Mouse (Mus musculus): Measurements from ENCODE around the gene Camk1g. TPM values are rescaled to one million over a fixed set of nuclear protein-coding genes. Genes with fewer than 3 reads are reported as not detected.

Camk1g gene
- total RNA-seq, 2 experiments from 2014 or later = 1.8 to 3.6 TPM

DNA sequence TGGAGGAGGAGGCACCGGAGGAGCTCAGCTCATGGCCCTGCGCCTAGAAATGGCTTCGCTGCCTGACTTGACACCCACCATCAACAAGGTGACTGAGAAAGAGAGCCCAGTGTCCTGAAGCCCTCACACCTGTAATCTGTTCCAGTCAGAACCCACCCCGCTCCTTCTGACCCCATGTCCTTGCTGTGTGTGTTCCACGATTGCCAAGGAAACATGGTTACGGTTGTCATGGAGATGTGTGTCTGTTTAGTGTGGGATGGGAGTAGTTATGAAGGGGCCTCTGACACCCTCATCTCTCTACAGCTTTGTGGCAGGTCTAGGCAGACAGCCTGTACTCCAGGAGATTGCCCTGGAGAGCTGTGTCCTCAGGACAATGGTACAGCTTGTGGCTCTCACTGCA, 35.6 kb downstream of the Camk1g start:
- no peak for DNase-seq (ENCODE audit: low spot score in 2 of 2)

DNA sequence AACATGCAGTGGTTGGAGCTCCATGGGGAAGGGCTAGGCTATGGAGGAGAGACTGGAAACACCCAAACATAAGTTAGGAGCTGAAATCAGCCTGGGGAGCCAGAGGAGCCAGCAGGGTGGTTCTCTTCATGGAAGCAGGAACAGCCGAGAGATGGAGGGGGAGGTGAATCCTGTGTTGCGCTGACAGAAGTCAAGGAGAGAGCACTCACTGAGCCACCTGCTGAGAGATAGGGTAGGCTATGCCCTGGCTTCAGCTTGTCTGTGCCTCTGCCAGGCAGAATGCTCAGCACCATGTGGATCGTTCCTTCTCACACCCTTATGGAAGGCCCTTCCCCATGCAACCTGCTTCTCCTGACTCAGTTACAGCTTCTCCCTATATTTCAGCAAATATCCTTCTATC, 36.3 kb downstream of the Camk1g start:
- DNase-seq (ENCODE audit: low spot score in 2 of 2) = no peak

DNA sequence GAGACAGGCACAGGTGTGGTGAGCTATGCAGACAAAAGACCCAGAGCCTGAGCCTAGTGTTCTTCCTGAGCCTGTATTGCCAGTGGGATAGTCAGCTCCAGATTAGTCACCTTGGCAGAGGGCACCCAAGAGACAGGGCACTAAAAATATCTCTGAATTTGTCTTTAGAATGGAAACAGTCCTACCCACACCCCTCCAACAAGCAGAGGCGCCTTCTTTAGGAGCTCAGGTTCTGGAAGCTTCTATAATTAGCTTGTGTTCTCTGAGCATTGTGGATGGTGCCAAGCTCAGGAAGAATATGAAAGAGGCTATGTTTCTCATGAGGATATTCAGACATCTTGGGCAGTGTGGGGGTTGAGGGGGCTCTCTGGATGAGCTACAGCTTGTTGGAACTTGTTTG, 37.4 kb downstream of the Camk1g start:
- DNase-seq (ENCODE audit: low spot score in 2 of 2) = no peak

DNA sequence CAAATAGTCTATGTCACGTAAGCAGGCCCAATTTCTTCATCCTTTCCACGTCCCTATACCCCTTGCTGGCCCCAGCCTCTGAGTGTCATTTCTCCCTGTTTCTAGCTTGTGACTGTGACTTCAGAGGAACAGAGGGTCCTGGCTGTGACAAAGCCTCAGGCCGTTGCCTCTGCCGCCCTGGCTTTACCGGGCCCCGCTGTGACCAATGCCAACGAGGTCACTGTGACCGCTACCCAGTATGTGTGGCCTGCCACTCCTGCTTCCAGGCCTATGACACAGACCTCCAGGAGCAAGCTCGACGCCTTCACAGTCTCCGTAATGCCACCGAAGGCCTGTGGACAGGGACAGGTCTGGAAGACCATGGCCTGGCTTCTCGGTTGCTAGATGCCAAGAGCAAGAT, 38.1 kb downstream of the Camk1g start:
- DNase-seq (ENCODE audit: low spot score in 2 of 2) = no peak

DNA sequence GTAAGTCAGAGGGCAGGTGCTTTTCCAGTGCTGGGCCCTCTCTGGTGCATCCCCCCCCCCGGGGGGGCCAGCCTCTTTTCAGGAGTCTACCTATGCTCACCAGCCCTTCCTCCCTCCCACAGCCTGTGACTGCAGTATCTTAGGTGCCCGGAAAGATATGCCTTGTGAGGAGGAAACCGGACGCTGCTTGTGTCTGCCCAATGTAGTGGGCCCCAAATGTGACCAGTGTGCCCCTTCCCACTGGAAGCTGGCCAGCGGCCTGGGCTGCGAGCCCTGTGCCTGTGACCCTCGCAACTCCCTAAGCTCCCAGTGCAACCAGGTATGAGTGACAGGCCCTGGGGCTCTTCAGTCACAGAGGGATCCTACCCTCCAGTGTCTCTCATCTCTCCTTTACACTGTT, 39.5 kb downstream of the Camk1g start:
- no peak for DNase-seq (ENCODE audit: low spot score in 2 of 2)

DNA sequence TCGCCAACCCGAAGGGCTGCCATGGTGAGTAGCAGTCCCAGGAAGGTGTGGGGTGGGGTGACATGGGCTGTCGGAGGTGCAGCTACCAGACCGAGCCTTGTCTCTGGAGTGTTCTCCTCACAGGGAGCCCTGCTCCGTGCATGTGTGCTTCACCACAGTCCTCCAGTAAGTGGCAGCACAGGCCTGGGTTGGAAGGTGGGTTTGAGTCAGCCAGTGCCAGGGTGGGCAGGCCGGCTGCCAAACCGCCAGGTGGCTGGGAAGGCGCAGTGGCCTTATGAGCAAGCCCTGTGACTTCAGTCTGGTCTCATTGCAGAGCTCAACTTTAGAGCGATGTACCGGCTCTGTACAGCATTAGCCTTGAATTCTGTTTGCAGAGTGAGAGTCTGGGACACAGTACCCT, 39.9 kb downstream of the Camk1g start:
- DNase-seq (ENCODE audit: low spot score in 2 of 2) = peak; percentile 38 to 59

DNA sequence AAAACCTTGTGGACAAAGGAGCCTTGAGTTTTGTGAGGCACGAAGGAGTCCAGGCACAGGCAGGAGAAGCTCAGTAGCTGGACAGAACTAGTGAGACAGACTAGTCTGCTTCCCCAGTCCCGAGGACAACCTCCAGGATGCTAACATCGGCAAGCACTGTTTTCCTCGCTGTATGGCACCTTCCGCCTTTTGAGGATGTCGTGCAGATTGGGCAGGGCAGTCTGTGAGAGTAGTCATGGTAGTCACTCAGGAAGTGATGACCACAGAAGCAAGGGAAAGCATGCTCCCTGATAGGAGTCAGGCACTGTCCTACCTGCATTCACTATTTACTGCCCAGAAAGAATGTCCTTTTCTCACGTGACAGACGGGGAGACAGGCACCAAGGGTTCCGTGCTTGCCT, 40.5 kb downstream of the Camk1g start:
- no peak for DNase-seq (ENCODE audit: low spot score in 2 of 2)

DNA sequence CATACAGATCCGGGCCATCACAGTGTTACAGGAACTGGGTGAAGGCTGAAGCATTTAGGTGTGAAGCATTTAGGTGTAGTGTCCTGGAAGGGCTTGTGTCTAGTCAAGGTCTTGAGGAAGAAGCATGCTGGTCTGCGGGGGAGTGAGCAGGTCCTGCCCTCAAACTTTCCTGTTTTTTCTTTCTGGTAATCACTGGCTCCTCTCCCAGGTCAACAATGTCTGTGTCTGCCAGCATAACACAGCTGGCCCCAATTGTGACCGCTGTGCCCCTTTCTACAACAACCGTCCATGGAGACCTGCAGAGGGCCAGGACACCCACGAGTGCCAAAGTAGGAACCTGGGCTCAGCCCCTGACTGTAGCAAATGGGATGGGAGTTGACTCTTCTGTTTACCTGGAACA, 42.4 kb downstream of the Camk1g start:
- DNase-seq (ENCODE audit: low spot score in 2 of 2) = no peak

DNA sequence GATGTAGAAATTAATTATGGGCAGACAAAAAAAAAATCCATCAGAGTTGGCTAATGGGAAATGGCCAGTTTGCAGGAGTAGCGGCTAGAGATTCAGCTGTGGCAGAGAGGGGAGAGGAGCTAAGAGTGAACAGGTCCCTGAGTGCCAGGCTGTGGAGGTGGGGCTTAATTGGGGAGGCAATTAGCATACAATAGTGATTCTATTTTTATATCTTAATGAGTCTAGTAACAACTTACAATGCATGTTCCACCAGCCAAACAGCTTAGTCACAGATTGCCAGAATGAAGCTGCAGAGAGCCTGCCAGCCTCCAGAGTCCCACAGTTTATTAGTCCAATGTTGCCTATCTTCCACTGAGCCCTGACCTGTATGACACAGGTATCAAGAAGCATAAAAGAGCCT, 42.9 kb downstream of the Camk1g start:
- no peak for DNase-seq (ENCODE audit: low spot score in 2 of 2)

DNA sequence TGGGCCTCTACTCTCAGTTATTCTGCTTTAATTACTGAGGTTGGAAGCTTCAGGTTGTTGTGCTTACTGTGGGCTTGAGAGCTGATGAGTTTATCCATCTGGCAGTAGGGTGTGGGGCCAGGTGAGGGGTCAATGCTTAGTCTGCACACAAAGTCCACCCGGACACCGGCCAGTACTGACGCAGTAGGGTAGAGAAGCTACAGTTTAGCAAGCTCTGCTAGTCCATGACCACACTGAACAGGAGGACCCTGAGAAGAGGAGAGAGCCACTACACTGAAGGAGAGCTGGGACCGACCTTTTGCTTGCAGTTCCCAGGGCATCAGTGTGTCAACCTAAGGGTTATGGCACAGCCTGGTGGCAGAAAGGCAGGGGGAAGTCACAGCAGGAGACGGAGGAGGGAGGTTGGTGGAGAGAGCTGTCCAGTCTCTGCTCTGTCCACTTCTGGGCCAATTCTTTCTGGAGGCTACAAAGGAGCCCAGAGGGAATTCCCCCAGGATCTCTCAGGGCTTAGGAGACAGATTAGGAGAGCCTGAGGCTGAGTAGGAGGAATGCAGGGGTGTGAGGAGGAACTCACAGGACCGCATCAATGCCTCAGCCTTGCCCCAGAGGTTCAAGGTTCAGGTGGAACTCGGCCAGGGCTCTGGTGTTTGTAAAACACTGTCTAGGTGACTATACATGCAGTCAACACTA, 43.5 kb downstream of the Camk1g start:
- DNase-seq (ENCODE audit: low spot score in 2 of 2) = no peak

DNA sequence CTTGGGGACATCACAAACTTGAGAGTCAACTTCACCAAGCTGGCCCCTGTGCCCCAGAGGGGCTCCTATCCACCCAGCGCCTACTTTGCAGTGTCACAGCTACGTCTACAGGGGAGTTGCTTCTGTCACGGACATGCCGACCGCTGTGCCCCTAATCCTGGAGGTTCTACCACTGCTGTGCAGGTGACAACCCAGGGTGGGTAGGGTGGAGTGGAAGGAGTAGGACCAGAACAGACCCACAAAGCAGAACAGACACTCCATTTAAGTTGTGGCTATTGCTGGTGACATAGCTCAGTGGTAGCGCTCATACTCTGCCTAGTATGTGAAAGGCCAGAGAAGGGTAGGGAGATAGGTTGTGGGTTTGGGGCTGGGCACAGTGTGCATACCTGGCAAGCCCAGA, 44.2 kb downstream of the Camk1g start:
- no peak for DNase-seq (ENCODE audit: low spot score in 2 of 2)

DNA sequence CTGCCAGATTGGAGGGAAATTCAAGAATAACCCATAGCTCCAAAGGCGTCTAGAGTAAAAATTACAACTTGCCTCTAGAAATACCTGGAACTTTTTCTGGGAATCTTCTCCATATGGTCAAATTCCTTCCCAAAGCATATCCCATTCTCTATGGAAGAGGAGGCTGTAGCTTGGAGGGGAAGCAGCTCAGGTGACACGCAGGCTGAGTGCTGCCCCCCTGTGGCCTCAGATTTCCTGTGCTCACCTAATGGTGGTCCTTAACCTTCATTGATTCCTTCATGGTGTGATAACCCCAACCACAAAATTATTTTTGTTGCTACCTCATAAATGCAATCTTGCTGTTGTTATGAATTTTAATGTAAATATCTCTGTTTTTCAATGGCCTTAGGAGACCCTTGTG, 45.9 kb downstream of the Camk1g start:
- no peak for DNase-seq (ENCODE audit: low spot score in 2 of 2)

DNA sequence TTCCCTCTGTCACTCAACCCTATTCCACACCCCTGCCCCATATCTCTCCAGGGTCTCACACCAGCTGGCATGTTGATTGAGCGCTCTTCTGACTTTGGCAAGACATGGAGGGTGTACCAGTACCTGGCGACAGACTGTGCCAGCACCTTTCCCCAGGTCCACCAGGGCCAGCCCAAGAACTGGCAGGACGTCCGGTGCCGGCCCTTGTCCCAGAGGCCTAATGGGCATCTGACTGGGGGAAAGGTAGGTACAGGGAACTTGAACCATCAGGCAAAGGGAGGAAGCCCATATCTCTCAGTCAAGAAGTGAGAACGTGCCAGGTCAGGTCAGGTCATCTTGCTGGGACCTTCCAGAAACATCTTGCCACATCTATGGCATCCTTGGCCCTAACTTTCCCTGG, 46.4 kb downstream of the Camk1g start:
- no peak for DNase-seq (ENCODE audit: low spot score in 2 of 2)

DNA sequence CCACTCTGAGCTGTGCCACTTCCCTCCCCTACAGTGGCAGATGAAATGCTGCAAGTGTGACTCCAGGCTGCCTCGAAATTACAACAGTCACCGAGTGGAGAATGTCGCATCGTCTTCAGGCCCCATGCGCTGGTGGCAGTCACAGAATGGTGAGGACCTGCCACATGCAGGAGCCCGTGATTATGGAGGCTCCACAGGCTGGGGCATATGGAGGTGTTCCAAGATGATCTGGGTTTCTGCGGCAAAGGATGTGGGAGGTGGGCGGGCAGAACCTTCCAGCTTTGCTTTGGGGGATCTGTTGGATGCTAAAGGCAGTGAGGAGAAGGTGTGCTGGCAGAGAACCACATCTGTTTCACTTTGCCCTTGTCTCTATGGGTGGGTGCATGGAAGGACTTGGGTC, 49.7 kb downstream of the Camk1g start:
- DNase-seq (ENCODE audit: low spot score in 2 of 2) = no peak

DNA sequence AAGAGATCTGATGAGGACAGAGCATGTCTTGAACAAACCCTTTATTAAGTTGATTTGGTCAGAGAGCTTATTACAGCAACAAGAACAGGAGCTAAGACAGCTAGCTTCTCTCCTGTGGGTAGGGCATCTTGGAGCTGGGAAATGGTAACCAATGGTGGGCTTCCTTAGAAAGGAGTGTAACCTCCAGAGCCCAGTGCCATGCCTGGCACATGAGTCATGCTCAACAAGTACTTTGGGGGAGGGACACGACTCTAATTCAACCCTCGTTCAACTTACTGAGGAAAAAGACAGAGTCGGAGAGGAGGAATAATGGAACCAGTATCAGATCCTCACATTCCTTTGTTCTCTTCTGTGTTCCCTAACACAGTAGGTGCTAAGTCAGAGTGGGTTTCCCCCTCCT, 50.4 kb downstream of the Camk1g start:
- DNase-seq (ENCODE audit: low spot score in 2 of 2) = no peak

DNA sequence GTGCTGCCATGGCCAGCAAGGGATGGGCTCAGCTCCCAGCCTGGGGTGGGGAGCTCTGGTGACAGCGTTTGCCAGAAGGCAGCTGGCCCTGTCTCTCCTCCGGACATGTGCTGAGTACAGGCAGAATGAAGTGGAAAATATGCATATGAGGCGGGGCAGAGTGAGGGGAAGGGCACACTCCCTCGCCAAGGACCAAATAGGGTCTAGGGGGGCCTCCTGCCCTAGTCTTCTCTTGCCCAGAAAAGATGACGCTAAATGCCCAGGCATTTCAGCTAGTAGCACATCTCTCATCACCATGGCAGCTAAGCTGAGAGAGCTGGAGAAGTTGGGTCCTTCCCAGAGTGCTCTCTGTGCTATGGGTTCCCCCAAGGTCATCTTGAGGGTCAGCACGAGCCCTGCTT, 52.9 kb downstream of the Camk1g start:
- no peak for DNase-seq (ENCODE audit: low spot score in 2 of 2)

DNA sequence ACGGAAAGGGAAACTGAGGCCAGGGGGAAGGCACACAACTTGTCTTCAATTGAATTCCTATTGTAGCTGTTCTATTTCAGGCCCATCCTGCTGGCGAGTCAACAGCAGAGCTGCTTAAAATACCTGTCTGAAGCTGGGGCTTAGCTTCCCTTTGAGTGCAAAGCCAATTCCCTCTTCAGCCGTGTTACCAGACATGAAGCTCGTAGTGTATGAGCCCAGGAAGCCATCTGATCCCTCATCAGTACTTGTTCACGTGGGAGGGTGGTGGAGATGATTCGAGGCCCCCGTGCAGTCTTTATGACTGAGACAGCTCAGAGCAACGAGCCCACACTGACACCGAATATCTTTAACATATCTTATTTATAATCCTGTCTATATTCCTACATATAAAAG, 53.7 kb downstream of the Camk1g start:
- no peak for DNase-seq (ENCODE audit: low spot score in 2 of 2)

DNA sequence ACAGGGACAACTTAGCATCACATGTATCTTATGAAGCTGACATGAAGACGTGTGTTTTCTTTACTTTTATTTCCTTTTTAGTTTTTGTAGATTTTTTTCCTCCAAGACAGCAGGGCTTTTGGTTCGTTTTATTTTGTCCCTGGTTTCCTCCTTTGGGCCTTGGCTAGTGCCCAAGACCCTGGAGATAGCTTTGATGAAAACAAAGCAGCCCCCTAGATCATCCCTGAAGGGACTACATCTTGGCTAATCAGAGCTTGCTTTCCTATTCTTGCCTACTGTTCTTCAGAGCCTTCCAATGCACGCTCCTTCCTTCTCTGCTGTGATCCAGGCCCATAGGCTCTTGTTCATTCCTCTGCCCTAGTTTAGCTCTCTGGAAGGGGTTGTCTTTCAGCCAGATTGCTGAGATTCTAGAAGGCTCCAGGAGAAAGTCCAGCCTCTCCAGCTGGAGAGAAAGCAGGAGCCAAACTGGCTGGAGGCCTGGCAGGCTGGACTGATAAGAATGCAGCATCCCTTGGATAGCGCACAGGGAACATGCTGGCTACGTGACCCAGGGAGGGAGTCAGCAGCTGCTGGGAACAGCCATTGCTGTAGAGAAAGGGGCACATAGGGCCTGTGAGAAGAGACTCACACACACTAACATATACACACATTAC, 54.3 kb downstream of the Camk1g start:
- no peak for DNase-seq (ENCODE audit: low spot score in 2 of 2)

DNA sequence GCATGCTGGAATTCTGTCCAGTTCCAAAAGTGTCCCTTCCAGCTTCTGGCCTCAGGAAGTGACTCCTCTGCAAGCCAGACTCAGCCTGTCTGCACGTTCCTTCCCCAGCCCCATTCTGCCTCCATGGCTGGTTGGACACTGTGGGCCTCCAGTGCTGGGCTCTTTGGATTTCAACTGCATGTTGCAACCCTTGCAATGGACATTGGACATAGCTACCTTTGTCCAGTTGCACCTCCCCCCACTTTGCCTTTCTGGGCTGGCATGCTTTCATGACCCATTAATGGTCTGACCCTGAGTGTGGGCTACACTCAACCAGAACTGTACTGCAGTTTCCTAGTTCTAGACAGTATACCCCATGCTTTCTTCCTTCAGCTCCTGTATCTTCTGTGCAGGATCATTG, 58.5 kb downstream of the Camk1g start:
- DNase-seq (ENCODE audit: low spot score in 2 of 2) = no peak

DNA sequence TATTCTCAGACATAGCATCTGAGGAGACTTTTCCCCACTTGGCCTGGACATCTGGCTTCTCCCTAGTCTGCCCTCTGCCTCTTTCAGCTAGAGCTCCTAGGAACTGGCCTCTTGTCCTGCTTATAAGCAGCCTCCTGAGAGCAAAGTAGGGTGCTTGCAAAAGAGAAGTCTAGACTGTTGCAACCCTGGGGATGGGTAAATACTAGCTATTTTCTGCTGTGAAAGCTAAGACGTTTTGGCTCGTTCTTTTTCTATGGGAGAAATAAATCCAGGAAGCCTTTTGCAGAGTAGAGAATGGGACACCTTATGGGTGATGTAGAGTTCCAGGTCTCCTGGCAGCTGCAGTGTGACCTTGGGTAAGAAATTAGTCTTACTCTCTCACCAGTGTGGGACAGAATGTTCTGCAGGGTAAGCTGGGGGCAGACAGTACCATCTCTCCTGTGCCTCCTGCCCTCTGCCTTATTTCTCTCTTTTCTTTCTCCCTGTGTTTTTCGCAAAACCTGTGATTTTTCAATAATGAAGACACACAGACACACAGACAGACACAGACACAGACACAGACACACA, 59.5 kb downstream of the Camk1g start:
- DNase-seq (ENCODE audit: low spot score in 2 of 2) = no peak

DNA sequence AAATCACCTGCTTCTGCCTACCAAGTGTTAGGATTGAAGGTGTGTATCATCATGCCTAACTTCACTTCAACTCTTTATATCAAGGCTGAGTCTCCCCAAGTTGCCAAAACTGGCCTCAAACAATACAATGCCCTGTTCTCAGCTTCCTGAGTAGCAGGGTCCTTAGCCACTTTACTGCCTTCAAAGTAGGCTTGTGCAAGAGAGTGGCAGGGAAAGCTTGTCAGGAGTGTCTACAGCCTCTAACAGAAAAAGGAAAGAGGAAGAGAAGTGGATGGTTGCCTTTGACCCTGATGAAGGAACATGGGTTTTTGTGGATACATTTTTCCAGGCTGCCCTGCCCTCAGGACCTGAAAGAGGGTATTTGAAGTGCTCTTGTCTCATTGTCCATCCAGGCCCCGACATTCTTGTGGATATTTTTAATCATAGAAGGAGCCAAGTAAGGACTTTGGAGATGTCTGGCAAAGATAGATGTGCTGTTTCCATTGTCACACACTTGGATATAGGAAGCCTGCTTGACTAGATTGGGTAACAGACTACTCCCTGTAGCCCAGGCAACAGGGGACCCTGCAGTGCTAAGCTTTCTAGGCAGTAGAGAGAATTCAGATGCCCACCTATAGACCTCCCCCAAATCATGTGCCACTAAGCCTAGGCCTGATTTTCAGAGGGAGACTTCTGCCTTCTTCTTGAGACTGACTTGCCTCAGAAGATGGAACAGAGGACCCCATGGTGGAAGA, 60.1 kb downstream of the Camk1g start:
- DNase-seq (ENCODE audit: low spot score in 2 of 2) = no peak

DNA sequence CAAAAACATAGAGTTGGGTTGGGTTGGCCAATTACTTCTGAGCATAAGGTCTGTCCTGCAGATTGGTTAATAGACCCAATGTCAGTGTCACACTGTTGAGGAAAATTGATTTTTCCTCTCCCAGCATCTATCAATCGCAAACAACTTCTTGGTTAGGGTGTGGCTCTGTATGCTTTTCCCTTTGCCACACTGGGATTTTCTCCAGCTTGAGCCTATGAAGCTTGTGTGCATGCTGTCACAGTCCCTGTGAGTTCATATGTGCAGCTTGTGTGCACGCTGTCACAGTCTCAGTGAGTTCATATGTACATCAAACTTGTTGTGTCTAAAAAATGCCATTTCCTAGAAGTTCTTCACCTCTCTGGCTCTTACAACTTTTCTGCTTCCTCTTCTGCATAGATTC, 63.3 kb downstream of the Camk1g start:
- no peak for DNase-seq (ENCODE audit: low spot score in 2 of 2)

All from adrenal gland, postnatal 4 days (tissue).